Mouse (Mus musculus) embryo, embryonic 11.5 days (tissue): ENCODE data around the gene Plekhg1.

Source experiments
- DNase-seq: peaks from one replicate; pipeline ENCODE4 v3.0.0-alpha.2; 2012; ENCODE audit warnings: low read depth, low spot score

Plekhg1 gene

DNA sequence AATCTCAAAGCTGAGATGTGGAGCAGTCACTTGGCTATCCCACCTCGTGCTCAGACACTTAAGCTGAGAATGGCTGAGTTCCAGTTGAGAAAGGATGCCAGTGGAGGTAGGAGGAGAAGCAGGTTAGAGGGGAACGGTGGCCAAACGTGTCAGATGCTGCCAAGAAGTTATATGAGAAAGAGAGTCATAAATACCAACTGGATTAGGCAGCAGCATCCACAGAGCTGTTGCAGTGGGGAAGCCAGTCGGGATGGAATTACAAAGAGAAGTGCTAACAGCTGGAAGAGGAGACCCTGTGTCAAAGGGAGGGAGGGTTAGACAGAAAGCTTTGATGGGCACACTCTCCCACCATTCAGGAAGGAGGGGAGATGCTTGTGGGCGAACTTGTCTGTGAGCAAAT lies 89.3 kb downstream of the Plekhg1 start:
- no peak for DNase-seq

DNA sequence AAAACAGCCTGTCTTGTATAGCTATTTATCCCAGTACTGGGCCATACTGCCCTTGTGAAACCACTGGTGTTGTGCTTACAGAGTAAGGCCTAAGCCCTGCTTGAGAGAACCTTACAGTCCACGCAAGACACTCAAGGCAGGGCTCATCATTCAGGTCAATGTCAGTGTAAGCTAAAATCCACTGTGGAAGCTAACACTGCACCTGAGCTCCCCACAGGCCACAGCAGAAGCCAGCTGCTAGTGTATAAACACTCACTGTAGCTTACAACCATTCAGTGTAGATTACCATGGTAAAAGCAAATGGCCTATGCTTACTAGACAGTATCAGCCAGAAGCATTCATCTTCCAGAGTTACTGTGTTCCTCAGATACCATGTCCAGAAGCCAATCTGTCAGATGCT lies 90.5 kb downstream of the Plekhg1 start:
- no peak for DNase-seq

DNA sequence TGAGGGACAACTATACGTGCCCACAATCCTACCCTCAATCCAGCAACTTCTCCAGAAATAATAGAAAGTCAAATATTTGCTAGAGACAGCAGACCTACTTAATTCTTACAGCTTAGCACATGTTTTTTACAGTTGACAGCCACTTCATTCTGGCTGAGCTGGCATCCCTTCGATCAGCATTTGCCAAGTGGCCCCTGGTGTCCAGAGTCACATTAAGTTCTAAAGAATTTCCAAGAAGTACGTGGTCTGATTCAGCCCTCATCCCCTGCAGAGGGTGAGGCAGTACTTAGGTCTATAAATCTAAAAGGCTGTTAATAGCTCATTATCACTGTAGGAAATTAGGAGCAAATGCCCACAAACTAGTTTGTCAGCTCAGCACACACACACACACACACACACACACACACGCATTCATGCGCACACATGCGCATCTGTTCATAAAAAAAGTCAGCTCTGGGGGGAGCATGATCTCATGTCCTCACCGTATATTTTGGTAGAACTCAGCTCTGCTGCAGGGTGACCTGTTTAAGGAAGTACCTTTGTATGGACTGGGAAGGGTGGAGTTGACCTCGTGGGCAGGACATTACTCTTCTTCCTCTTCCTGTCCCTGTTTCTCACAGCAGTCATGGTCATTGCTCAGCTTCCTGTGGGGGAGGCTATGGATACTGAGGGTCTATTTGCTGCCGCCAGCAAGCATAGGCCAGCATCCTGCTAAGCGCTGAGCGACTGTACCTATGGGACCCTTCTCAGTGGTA lies 91.6 kb downstream of the Plekhg1 start:
- no peak for DNase-seq

DNA sequence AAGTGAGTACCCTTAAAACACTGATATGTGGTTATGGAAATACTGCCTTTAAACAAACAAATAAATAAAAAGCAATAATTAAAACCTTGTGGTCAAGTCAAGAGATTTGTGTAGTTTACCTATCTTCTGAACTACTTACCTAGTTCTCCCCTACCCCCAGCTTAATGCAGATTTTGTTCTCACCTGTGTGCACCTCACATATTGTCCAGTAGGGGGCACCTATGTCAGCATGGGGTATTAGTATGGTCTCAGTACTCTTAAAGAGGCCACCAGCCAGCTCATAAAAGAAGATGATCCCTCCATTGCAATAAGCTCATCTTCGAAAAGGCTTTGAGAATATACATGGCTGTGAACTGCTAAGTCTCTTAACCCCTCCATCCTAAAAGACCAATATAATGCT lies 93.9 kb downstream of the Plekhg1 start:
- no peak for DNase-seq

DNA sequence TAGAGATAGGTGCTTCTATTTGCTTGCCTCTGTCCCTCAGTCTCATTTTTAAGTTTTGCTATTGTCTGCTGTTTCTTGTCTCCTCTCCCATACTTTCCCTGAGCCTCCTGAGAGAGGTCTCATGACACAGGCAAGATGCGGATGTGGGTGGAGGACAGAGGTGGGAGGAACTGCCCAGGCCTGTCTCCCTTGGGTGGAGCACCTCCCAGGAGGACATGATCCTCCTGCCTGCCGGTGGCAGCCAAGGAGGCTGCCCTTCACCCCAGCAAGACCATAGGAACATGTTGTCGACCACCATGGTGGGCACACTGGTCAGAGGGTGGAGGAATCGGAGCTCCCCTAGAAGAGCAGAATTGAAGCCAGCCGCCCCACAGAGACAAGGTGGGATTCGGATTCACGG lies 94.5 kb downstream of the Plekhg1 start:
- no peak for DNase-seq

DNA sequence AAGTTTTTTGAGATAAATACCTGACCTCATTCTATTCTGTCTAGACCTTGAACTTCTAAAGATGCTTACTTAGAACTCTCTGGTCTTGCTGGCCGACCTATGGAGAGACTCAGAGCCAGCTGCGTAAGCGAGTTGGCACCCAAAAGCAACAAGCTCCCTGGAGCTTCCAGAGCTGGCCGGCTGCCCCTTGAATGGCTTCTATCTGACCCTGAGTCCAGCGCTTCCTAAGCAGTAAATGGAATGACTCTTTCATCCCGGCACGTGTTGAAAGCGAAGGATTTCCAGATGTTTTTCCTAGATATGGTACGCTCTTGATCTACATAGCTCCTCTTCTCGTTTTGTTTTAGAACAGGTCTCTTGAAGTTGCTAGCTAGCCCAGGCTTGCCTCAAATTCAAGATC lies 95.5 kb downstream of the Plekhg1 start:
- no peak for DNase-seq

DNA sequence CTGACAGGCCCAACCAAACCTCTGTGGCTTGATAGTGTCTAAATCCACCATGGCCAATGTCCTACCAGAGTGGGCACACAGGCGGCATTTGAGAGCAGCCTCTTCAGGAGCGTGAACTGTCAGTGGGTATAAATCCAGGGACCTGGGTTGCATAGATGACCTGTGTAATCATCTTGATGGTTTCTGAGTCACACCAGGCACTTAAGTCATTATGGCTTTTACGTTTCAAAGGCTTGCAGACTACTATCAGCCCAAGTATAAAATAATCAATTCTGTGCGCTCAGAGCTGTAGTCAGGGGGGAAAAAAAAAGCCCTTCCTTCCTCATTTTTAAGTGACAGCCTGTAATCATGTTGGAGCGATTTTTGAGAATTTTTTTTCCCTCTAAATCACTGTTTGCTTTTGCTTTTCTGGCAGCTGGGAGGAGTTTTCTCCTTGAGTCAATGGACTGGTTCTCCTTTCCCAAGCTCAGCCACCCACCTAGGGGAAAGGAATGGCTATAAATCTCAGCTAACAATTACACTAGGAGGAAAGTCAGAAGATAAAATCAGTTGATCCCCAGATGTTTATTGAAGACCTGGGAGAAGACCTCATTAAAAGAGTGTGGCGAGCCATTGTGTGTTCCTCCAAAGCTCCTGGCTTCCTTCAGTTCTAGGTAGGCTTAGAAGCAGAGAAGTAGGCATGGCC lies 99.7 kb downstream of the Plekhg1 start:
- no peak for DNase-seq

DNA sequence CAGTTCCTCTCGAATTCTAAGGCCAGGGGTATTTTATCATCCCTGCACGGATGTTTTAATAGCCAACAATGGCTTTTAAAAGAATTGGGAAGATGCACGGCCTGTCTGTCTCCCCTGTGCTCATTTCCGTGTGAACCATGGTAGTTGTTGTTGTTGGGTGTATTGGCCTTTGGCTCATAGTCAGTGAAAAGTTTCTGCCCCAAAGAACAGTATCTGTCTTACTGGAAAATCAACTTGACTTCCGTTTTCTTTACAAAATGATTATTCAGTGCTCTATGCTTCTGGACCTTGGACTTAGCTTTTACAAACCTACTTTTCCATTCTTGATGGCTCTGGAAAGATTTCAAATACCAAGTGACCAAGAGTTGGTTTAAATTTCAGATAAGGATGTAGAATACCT lies 104.3 kb downstream of the Plekhg1 start:
- DNase-seq = no peak

DNA sequence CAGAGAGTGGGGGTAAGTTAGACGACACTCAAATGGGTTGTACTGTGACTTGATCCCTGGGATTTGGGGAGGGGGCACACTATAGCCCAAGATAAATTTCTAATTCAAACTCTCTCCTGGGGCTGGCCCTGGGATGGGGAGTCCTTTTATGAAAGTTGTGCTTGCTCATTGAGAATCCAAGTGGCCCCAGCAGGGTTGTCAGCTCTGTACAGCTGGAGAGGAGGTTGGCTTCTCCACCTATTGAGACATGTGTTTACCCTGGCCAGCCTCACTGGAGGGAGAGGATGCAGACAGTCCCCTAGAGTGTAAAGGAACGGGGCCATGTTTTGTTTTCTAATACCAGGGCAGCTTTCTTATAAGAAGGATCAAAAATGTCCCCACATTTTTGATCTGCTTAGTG lies 106.9 kb downstream of the Plekhg1 start:
- DNase-seq = no peak

DNA sequence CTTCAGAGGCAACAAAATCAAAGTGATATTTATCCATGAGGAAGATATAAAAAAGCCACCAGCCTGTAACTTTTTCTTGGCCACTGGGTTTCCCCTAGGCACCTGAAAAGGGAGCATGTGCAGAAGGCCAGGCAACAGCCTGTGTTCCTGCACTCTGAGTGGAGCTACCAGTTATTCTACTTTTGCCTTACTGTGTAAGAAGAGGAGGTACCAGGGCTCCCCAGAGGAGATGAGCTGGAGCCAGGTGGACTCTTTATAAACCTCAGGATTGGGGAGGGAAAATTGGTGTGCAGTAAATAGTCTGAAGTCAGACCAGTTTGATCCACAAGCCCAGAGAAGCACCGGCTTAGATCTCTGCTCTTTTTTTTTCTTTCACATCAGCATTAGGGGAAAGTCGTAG lies 111.3 kb downstream of the Plekhg1 start:
- no peak for DNase-seq

DNA sequence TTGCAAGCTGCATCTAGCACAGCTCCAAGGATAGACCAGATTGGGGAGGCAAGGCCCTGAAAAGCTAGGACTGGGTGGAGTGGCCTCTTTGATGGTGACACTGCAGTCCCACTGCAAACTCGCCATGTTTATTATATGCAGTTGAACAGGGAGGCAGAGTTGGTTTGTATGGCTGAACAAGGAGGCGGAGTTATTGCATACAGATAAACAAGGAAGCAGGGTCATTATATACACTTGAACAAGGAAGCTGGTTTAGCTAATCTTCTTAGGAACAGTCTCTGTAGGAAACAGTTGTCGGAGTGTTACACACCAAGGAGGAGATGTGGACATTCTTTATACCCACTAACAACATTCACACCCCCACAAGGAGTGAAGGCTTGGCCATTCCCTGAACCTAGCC lies 112.6 kb downstream of the Plekhg1 start:
- no peak for DNase-seq

DNA sequence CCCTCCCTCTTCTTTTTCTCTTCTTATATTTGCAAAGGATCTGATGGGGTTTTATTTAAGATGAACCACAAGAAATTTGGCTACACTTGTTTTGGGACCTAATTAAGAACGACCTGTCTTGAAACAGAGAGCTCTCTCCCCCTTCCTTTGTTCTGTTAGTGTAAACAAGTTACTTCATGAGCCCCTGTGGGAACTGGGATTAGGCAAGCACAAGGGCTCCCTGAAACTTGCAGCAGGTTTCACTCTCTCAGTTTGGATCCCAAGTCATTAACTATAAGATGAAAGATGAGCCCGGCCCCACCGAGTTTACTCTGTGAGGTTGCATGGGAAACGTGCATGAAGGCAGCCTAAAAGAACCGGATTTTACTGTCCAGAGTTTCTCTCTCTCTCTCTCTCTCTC lies 117.7 kb downstream of the Plekhg1 start:
- no peak for DNase-seq

DNA sequence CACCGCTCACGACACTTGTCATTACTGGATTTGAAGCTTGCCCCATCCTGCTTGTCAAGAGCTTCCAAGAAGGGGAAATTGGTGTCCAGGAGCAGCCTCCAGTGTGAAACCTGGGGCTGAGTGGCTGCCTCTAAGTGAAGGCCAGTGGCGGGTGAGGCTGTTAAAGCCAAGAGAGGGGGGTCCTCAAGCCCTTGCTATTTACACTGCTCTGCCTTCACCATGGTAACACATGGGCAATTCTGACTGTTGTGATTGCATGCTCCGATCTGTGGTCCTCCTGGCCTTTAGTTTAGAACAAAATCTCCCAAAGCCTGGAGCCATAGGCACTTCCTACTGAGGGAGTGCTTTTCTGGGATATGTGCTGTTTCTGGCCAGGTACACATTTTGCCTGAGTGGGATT lies 118.3 kb downstream of the Plekhg1 start:
- DNase-seq = no peak

DNA sequence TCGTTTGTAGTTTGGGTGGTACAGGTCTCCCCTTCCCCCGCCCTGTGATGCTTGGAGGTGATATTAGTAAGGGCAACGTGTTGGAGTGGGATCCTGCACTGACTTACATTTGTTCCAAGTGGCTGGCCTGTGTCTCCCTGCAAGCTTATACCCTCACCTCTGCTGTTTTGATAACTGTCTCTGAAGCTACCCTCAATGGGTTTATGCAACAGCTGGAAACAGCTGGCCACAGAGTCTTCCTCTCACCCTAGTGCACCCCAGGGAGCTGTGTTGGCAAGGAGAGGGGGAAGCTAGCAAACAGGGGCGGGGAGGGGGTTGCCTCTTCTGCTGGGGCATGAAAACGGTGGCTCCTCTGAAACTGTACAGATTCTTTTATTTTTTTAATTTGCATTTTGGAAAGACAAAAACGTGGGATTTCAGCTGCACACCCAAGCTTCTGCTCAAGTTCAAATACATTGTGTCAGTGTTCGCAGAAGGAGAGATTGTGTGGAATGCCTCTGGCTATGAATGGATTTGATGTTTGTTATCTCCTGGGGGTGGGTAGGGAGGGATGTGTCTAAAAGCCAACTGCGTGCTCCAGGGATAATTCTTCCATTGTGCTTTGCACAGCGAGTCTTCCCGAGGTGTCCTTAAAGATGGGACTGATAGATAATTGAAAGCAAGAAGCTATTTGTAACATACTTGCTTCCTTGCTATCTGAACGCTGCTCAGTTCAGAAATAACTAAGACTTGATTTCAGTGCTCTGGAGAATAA lies 119.0 kb downstream of the Plekhg1 start:
- DNase-seq = no peak

DNA sequence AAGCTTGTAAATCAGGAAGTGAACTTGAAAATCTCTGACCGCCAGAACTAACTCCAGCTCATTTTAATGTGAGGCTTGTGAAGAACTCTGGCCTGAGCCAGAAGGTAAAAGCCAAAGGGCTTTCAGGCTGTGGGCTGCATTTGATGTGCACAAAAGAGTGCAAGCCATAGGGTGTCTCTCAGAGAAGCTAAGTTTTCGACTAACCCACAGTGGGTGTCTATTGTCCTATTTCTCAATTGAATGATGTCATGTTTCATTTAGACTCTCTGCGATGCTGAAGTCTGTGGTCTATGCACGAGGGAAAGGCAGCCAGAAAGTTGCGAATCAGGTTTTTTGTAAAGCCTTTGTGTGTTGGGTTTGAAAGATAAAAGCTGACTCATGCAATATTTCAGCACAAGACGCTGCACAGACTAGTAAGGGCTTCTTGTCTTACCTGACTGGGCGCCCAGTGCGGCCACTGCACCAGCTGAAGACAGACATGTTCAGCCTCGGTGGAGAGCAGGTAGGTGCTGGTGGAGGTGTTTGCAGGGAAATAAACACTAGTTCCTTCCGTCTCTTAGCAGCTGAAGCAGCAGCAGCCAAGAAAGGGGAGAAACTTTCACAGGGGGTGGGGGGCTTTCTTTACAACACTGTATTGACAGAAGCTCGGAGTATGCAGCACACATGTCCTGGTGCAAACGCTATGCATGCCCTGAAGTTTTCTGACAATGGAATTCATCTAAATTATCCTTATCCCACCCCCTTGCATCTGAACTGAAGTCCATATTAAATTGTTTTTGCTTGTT lies 123.4 kb downstream of the Plekhg1 start:
- no peak for DNase-seq

DNA sequence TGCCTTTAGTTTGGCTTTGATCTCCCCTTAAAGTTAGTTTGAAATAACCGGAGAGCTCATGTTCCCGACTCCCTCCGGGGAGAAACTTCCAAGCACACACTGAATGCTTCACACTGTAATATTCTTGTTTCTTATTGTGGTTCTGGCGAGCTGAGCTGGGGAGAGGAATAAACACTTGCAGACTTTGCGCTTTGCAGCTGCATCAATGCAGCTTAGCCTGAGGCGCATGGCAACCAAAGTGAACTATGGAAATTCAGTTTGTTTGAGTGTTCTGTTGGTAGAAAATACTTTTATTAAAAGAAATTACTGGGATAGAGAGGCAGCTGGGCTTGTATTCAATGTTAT lies 124.0 kb downstream of the Plekhg1 start:
- DNase-seq = no peak

DNA sequence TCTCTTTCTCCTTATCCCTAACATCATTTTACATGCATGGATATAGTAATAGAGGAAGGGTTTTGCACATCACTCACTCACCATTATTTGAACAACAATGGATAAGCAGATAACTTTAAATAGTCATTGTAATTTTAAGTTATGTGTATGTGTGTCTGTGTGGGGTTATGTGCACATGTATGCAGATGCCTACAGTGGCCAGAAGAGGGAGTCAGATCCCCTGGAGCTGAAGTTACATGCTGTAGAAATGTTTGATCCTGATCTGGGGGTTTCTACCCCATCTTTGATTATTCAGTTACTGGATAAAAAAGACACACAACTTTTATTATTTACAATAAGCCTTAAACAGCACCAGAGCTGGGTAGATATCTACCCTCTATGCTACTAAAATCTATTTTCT lies 127.1 kb downstream of the Plekhg1 start:
- DNase-seq = no peak

DNA sequence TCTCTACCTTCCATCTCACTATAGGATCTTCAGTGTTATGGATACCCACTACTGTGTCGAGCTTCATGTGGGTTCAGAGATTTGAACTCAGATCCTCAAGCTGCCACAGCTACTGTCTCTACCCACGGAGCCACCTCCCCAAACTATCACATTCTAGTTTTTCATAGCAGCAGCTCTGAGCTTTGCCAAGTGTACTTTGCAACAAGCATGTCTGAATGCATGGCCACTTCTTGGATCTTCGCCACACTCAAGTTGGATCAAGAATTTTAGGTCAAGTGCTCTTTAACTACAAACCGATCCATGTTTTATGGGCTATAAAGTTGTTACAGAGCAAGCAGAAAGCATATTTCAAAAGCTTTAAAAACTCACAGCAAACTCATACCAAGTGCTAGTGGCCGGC lies 130.7 kb downstream of the Plekhg1 start:
- no peak for DNase-seq

DNA sequence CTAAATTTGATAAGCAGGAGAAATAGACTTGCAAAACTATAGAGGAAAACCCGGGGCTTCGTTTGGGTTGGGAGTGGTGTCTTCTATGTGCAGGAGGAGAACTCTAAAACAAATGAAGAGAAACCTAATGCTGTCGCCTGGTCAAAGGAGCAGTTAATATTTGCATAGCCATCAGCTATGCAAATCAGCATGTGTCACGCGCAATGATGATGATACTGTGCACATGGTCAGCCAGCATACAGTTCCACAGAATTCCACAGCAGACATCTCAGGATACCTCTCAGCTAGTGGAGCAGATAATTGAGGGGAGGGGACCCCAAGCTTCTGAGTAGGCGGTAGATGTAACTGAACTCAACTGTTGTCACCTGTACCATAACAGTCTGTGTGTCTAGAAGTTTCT lies 133.3 kb downstream of the Plekhg1 start:
- no peak for DNase-seq

DNA sequence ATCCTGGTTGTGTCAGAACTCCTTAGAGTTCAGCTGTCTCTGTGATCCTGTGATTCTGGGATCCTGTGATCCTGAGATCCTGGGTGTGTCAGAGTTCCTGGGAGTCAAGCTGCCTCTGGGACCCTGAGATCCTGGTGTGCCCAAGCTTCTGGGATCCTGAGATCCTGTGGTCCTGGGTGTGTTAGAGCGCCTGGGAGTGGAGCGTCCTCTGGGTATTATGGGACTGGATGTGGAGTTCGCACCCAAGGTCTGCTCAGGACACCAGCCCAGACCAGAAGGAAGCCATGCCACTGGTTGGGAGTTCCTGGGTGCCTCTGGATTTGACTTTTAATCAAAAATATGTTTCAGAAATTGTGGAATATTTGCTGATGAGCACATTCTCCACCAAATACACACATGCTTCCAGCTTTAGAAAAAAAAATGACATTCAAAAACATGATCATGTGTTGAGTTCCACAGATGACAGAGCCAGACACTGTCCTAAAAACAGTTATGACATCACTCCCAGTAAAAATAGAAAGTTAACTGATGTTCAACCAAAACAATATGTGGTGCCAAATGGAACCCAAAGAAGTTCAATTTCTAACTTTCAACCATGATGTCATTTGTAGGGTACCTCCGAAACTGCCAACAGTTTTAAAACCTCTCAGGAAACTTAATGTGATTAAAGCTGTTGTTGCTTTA lies 137.8 kb downstream of the Plekhg1 start:
- DNase-seq = no peak

DNA sequence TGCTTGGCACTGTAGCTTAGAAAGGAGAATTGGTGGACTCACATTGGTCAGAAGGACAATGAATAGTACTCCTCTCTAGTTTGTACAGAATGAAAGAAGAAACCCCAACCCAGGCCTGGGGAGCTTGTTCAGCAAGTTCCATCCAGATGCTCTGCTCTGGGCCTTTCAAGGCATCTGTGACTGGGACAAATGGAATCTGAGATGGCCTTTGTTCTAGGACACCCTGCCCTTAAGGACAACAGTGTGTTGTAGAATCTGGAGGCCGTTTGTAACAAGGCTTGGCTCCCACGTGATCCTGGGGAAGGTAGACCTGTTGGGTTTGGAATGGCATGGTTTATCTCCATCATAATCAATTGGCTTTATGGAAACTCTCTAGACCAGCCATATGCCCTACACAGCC lies 141.0 kb downstream of the Plekhg1 start:
- no peak for DNase-seq

DNA sequence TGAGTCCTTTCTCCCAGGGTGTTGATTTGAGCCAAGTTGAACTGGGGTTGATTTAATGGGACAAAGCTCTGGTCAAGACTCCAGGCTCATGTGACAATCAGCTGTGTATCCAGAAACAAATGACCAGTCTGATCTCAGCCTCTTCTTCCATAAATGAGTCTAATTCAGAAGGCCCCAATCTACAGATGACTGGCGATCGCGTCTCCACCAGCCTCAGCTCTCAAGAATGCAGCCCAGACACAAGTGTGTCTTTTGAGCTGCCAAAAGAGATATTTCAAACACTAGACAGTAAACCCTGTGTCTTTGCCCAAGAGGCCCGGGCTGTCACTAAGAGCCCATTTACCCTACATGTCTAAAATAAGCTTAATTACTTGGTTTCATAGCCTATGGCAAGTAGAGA lies 148.3 kb downstream of the Plekhg1 start:
- DNase-seq = no peak
